Mouse (Mus musculus): ENCODE results near the gene Fam178b.
A peak's percentile ranks its signal among the peaks of the same experiment; 100 is the strongest.
"Not testable (repeated sequence)": the region's sequence is repeated elsewhere in the genome, so short reads cannot be mapped to it uniquely, and the experiment has no call there.

The Fam178b gene

GRCm38 (mm10) chr1:36672648-36673350, 10.2 kb downstream of the Fam178b start:
- DNase-seq (ENCODE audit: low spot score) = no peak

- no peak for DNase-seq (ENCODE audit: low spot score)
Observed at GRCm38 (mm10) chr1:36671260-36671659, 11.7 kb downstream of the Fam178b start.

GRCm38 (mm10) chr1:36670256-36670655, 12.7 kb downstream of the Fam178b start:
- DNase-seq (ENCODE audit: low spot score) = no peak

GRCm38 (mm10) chr1:36668007-36668406, 15.0 kb downstream of the Fam178b start:
- not testable (repeated sequence) for DNase-seq (ENCODE audit: low spot score)

- DNase-seq (ENCODE audit: low spot score) = no peak
Observed at GRCm38 (mm10) chr1:36665934-36666333, 17.0 kb downstream of the Fam178b start.

GRCm38 (mm10) chr1:36665165-36665723, 17.7 kb downstream of the Fam178b start:
- DNase-seq (ENCODE audit: low spot score) = no peak

- peak; percentile 34 for DNase-seq (ENCODE audit: low spot score)
Observed at GRCm38 (mm10) chr1:36664457-36664856, 18.5 kb downstream of the Fam178b start.

GRCm38 (mm10) chr1:36658621-36659399, 24.2 kb downstream of the Fam178b start:
- DNase-seq (ENCODE audit: low spot score) = no peak

- DNase-seq (ENCODE audit: low spot score) = no peak
Observed at GRCm38 (mm10) chr1:36657658-36658415, 25.1 kb downstream of the Fam178b start.

GRCm38 (mm10) chr1:36656233-36656632, 26.8 kb downstream of the Fam178b start:
- no peak for DNase-seq (ENCODE audit: low spot score)

- no peak for DNase-seq (ENCODE audit: low spot score)
Observed at GRCm38 (mm10) chr1:36655039-36655438, 27.9 kb downstream of the Fam178b start.

GRCm38 (mm10) chr1:36647631-36648030, 35.4 kb downstream of the Fam178b start:
- DNase-seq (ENCODE audit: low spot score) = no peak

- no peak for DNase-seq (ENCODE audit: low spot score)
Observed at GRCm38 (mm10) chr1:36646285-36646684, 36.7 kb downstream of the Fam178b start.

GRCm38 (mm10) chr1:36644615-36645007, 38.4 kb downstream of the Fam178b start:
- no peak for DNase-seq (ENCODE audit: low spot score)

- no peak for DNase-seq (ENCODE audit: low spot score)
Observed at GRCm38 (mm10) chr1:36643957-36644614, 38.9 kb downstream of the Fam178b start.

- no peak for DNase-seq (ENCODE audit: low spot score)
Observed at GRCm38 (mm10) chr1:36635826-36636485, 47.0 kb downstream of the Fam178b start.

- DNase-seq (ENCODE audit: low spot score) = peak; percentile 84
Observed at GRCm38 (mm10) chr1:36634940-36635339, 48.0 kb downstream of the Fam178b start.

GRCm38 (mm10) chr1:36633920-36634319, 49.1 kb downstream of the Fam178b start:
- DNase-seq (ENCODE audit: low spot score) = no peak

GRCm38 (mm10) chr1:36632846-36633245, 50.1 kb downstream of the Fam178b start:
- no peak for DNase-seq (ENCODE audit: low spot score)

- DNase-seq (ENCODE audit: low spot score) = no peak
Observed at GRCm38 (mm10) chr1:36632090-36632489, 50.9 kb downstream of the Fam178b start.

GRCm38 (mm10) chr1:36631391-36631790, 51.6 kb downstream of the Fam178b start:
- no peak for DNase-seq (ENCODE audit: low spot score)

Measured in MN1 (cell line).